Mouse (Mus musculus): Measurements from ENCODE around the gene Pah. TPM values are rescaled to one million over a fixed set of nuclear protein-coding genes. Genes with fewer than 3 reads are reported as not detected.

Gene Pah
- 2.8 and 4.3 TPM in 2 replicates for polyA plus RNA-seq (2015; fragmentation: Nextera tagmentation; extraction: Ambion mirVana)

GRCm38 (mm10) chr10:87521646-87522045 is at the start of gene Pah:
Pah (plus strand) TSS chr10:87521795.
- Histone ChIP-seq H3K27me3 (ENCODE audit: control insufficient read depth, insufficient read depth, low read length) (no peaks in the 10 kb centered on the region), H3K4me2 (ENCODE audit: low read depth, low read length) (no peak within 1 kb of the TSS), H3K4me3 (replicated peaks; ENCODE audit: low read length) (no peak within 1 kb of the TSS), H3K4me1 (ENCODE audit: control insufficient read depth, insufficient read depth, low read length) (no peaks in the 10 kb centered on the region), H3K9me3 (replicated peaks; ENCODE audit: control insufficient read depth, low read length) (no peaks in the 10 kb centered on the region), H3K9ac (ENCODE audit: low read length) (no peak within 1 kb of the TSS), H3K27ac (ENCODE audit: low read length) (no peak within 1 kb of the TSS), H3K36me3 (ENCODE audit: control insufficient read depth, insufficient read depth, low read length) (no peaks in the 10 kb centered on the region)
- WGBS = 75% methylated on average over 5 of the region's 5 CpGs
- no peak for ATAC-seq (ENCODE audit: insufficient read depth, low FRiP score)

- no peak for ATAC-seq (ENCODE audit: insufficient read depth, low FRiP score)
Observed at GRCm38 (mm10) chr10:87473475-87474131, 48.0 kb upstream of the Pah start.

GRCm38 (mm10) chr10:87474971-87475370 is 46.6 kb upstream of the Pah start:
- 0 out of 2 replicates have a peak, but pooled peaks cover under 1% of the 10 kb centered on the region for H3K27me3 ChIP-seq (ENCODE audit: control insufficient read depth, insufficient read depth, low read length)
- no peaks in the 10 kb centered on the region for H3K9me3 ChIP-seq (replicated peaks; ENCODE audit: control insufficient read depth, low read length)
- H3K27ac ChIP-seq (ENCODE audit: low read length) = no peak overlapping the region
- no peak overlapping the region for H3K9ac ChIP-seq (ENCODE audit: low read length)
- H3K4me1 ChIP-seq (ENCODE audit: control insufficient read depth, insufficient read depth, low read length) = no peaks in the 10 kb centered on the region
- H3K4me2 ChIP-seq (ENCODE audit: low read depth, low read length) = no peak overlapping the region
- ATAC-seq (ENCODE audit: insufficient read depth, low FRiP score) = no peak
- 75% methylated on average over 2 of the region's 2 CpGs for WGBS
- no peak overlapping the region for H3K4me3 ChIP-seq (replicated peaks; ENCODE audit: low read length)
- no peaks in the 10 kb centered on the region for H3K36me3 ChIP-seq (ENCODE audit: control insufficient read depth, insufficient read depth, low read length)

More at GRCm38 (mm10) chr10:87473475-87474131, 48.0 kb upstream of the Pah start:
- Histone ChIP-seq H3K4me3 (replicated peaks; ENCODE audit: low read length) (no peak overlapping the region), H3K4me1 (ENCODE audit: control insufficient read depth, insufficient read depth, low read length) (no peaks in the 10 kb centered on the region), H3K27me3 (ENCODE audit: control insufficient read depth, insufficient read depth, low read length) (no peaks in the 10 kb centered on the region), H3K36me3 (ENCODE audit: control insufficient read depth, insufficient read depth, low read length) (no peaks in the 10 kb centered on the region), H3K9ac (ENCODE audit: low read length) (no peak overlapping the region), H3K27ac (ENCODE audit: low read length) (no peak overlapping the region), H3K4me2 (ENCODE audit: low read depth, low read length) (no peak overlapping the region), H3K9me3 (replicated peaks; ENCODE audit: control insufficient read depth, low read length) (no peaks in the 10 kb centered on the region)
- WGBS = 73% methylated on average over 10 of the region's 10 CpGs

- H3K9ac ChIP-seq (ENCODE audit: low read length) = no peak overlapping the region
- no peaks in the 10 kb centered on the region for H3K9me3 ChIP-seq (replicated peaks; ENCODE audit: control insufficient read depth, low read length)
- peaks cover 22% of the 10 kb centered on the region for H3K27me3 ChIP-seq (ENCODE audit: control insufficient read depth, insufficient read depth, low read length)
- 57% methylated on average over 5 of the region's 5 CpGs for WGBS
- no peaks in the 10 kb centered on the region for H3K4me1 ChIP-seq (ENCODE audit: control insufficient read depth, insufficient read depth, low read length)
- H3K27ac ChIP-seq (ENCODE audit: low read length) = no peak overlapping the region
- H3K4me3 ChIP-seq (replicated peaks; ENCODE audit: low read length) = no peak overlapping the region
- H3K36me3 ChIP-seq (ENCODE audit: control insufficient read depth, insufficient read depth, low read length) = no peaks in the 10 kb centered on the region
- H3K4me2 ChIP-seq (ENCODE audit: low read depth, low read length) = no peak overlapping the region
- no peak for ATAC-seq (ENCODE audit: insufficient read depth, low FRiP score)
Observed at GRCm38 (mm10) chr10:87477895-87478294, 43.7 kb upstream of the Pah start.

DNA sequence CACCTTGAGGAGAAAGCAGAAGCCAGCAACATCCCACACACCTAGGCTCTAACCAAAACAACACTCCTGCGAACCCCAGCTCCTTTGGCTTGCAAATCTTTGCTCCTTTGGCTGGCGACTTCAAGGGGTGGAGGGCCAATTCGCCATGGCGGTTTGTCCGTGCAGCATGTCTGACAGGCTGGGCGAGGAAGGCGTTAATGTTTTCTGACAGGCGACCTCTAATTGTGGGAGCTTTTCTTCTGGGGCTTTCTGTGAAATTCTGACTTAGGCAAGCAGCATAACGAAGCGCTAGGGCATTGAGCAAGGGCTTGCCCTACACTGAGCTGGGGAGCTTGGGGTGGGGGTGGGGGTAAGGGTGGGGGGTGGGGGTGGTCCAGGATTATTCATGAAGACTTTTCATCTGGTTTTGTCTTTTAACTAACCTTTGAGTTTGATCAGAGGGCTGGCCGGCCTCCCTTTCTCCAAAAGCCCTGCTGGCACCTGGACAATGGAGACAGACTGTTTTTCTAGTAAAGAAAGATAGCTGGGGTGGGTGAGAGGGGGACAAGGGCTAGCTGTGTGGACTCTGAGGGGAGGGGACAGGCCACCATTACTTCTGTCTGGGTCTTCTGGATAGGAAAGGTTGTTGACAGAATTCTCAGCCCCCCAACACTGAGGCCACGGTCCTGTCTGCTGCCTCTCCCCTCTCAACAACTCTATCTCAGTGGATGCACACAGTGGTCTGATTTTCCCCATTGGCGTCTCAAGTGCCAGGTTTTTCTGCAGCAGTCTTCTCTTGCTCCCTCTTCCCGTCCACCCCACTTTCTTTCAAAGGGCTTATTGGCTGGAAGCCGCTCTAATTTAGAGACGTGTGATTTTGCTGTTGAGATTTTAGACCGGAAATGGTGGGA is 36.5 kb upstream of the Pah start:
- no peak overlapping the region for H3K9ac ChIP-seq (ENCODE audit: low read length)
- no peak overlapping the region for H3K4me3 ChIP-seq (replicated peaks; ENCODE audit: low read length)
- H3K9me3 ChIP-seq (replicated peaks; ENCODE audit: control insufficient read depth, low read length) = no peaks in the 10 kb centered on the region
- H3K27me3 ChIP-seq (ENCODE audit: control insufficient read depth, insufficient read depth, low read length) = peaks cover 69% of the 10 kb centered on the region
- no peak overlapping the region for H3K27ac ChIP-seq (ENCODE audit: low read length)
- H3K36me3 ChIP-seq (ENCODE audit: control insufficient read depth, insufficient read depth, low read length) = no peaks in the 10 kb centered on the region
- no peak for ATAC-seq (ENCODE audit: insufficient read depth, low FRiP score)
- no peak overlapping the region for H3K4me2 ChIP-seq (ENCODE audit: low read depth, low read length)
- whole genome bisulfite sequencing = 5% methylated on average over 17 of the region's 17 CpGs
- no peaks in the 10 kb centered on the region for H3K4me1 ChIP-seq (ENCODE audit: control insufficient read depth, insufficient read depth, low read length)

GRCm38 (mm10) chr10:87485721-87486620 is 35.6 kb upstream of the Pah start:
- Histone ChIP-seq H3K36me3 (ENCODE audit: control insufficient read depth, insufficient read depth, low read length) (no peaks in the 10 kb centered on the region), H3K9me3 (replicated peaks; ENCODE audit: control insufficient read depth, low read length) (no peaks in the 10 kb centered on the region), H3K4me3 (replicated peaks; ENCODE audit: low read length) (no peak overlapping the region), H3K27me3 (ENCODE audit: control insufficient read depth, insufficient read depth, low read length) (peaks cover 74% of the 10 kb centered on the region), H3K9ac (ENCODE audit: low read length) (no peak overlapping the region), H3K4me1 (ENCODE audit: control insufficient read depth, insufficient read depth, low read length) (no peaks in the 10 kb centered on the region), H3K4me2 (ENCODE audit: low read depth, low read length) (0 out of 2 replicates have a peak overlapping the region, but pooled peaks have one; percentile 16), H3K27ac (ENCODE audit: low read length) (no peak overlapping the region)
- WGBS = 1% methylated on average over 33 of the region's 33 CpGs
- ATAC-seq (ENCODE audit: insufficient read depth, low FRiP score) = peak; percentile 80

DNA sequence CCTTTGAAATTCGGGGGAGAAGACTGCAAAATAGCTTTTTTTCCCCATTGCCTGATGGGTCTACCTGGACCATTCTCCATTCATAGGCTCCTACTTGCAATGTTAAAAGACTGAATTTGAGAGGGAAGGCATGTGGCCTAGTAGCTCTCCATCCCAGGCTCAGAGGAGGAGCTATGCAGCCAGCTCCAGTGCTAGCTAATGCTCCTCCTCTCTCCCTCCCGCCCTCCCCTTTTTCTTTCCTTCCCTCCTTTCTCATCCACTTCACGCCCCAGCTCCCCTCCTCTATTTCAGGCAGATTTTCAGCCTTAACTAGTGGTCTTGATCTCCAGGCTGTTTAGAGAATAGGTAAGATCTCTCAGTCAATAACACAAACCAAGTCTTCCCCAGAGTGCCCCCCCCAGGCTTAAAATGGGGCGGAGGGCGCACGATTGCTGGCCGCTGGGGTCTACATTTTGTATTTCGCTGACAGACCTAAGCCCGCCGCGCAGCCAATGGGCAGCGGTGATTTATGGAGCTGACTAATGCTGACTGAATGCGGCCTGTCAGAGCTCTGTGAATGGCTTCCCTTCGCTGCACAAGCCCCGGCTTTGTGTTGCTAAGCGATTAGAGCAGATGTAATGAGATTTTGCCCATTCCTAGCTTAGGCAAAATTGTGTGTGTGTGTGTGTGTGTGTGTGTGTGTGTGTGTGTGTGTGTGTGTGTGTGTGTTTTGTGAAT is 33.0 kb upstream of the Pah start:
- peak; percentile 53; the same call in 1 of the 2 replicates for ATAC-seq (ENCODE audit: insufficient read depth, low FRiP score)
- WGBS = 2% methylated on average over 16 of the region's 16 CpGs
- Histone ChIP-seq H3K4me2 (ENCODE audit: low read depth, low read length) (no peak overlapping the region), H3K9ac (ENCODE audit: low read length) (no peak overlapping the region), H3K4me1 (ENCODE audit: control insufficient read depth, insufficient read depth, low read length) (0 out of 2 replicates have a peak, but pooled peaks cover 5% of the 10 kb centered on the region), H3K9me3 (replicated peaks; ENCODE audit: control insufficient read depth, low read length) (no peaks in the 10 kb centered on the region), H3K4me3 (replicated peaks; ENCODE audit: low read length) (no peak overlapping the region), H3K27ac (ENCODE audit: low read length) (no peak overlapping the region), H3K27me3 (ENCODE audit: control insufficient read depth, insufficient read depth, low read length) (peaks cover 80% of the 10 kb centered on the region), H3K36me3 (ENCODE audit: control insufficient read depth, insufficient read depth, low read length) (no peaks in the 10 kb centered on the region)

DNA sequence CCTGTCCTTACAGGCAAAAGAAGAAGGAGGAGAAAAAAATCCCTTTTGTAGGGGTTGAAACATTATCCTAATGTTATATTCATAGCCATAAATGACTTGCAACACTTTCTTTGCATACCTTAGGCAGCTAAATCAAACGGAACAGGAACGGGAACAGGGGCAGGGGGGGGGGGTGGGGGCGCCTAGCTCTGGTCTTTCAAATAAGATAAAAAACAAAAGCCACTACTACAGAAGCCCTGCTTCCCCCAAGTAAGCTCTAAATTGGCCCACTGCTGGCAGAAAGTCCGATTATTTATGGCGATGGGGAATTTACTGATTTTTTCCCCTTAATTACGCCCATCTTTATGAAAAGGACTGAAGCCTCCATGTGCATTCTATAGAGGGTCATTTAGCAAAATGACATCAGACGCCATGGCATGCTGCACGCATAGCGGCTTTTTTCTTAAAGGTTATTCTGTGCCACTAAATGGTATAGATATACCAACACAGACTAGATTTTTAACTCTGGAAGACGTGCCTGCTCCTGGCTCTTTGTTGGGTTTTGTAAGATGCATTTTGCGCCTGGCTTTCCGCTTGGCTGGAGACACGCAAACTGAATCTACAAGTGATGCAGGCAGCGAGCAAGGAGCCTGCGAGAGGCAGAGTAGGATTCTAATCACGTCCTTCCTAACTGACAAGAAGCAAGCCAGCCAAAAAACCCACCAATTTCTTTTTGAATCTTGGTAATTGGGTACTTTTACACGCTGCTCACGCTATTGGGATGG is 32.2 kb upstream of the Pah start:
- Histone ChIP-seq H3K4me1 (ENCODE audit: control insufficient read depth, insufficient read depth, low read length) (peaks cover 7% of the 10 kb centered on the region; the same call in 1 of the 2 replicates), H3K27ac (ENCODE audit: low read length) (no peak overlapping the region), H3K4me2 (ENCODE audit: low read depth, low read length) (no peak overlapping the region), H3K9ac (ENCODE audit: low read length) (no peak overlapping the region), H3K27me3 (ENCODE audit: control insufficient read depth, insufficient read depth, low read length) (peaks cover 88% of the 10 kb centered on the region), H3K4me3 (replicated peaks; ENCODE audit: low read length) (no peak overlapping the region), H3K36me3 (ENCODE audit: control insufficient read depth, insufficient read depth, low read length) (no peaks in the 10 kb centered on the region), H3K9me3 (replicated peaks; ENCODE audit: control insufficient read depth, low read length) (no peaks in the 10 kb centered on the region)
- no peak for ATAC-seq (ENCODE audit: insufficient read depth, low FRiP score)
- 5% methylated on average over 18 of the region's 18 CpGs for WGBS

All from stomach, embryonic 16.5 days (tissue).